Mouse (Mus musculus): ENCODE results near the gene D5Ertd579e. TPM values are rescaled to one million over a fixed set of nuclear protein-coding genes. Genes with fewer than 3 reads are reported as not detected.

Gene D5Ertd579e
- polyA plus RNA-seq, 1 experiment from 2014 or later, result 25.1 TPM

DNA sequence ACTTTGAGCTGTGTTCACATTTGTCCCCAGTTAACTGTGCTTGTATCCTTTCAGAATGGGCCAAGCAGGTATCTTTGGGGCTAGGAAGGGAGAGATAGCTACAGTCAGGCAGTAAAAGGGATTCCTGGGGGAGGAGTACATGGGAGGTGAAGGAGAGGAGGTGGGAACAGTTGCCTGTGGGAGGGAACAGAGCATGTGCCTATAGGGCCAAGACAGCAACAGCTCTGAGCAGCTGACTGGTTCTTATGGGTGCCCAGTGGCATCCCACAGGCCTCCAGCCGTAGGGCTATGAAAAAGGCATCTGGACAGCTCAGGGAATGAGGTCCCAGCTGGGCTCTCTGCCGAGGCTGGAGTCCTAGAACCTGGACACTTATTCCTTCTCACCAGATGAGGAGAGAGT lies 21.0 kb upstream of the D5Ertd579e start:
- H3K27ac ChIP-seq, result no peak overlapping the region
- H3K4me1 ChIP-seq, result peaks cover 15% of the 10 kb centered on the region

DNA sequence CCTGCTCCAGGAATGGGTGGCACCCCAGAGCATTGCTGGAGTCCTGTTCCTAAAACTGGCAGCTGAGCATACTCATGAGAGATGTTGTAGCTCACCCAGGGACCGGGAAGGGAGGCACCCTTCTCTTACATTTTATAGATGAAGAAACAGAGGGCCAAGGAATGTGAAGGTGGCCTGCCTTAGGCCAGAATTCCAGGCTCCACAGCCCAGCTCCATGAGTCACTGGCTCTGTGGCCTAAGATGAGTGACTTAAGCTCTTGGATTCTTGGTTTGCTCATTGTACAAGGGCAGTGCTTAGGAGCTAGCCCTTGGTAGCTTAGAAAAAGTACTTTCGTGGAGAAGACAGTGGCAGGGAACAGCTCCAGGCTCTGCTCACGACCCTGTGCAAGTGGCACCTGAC lies 19.0 kb upstream of the D5Ertd579e start:
- Histone ChIP-seq H3K27ac (no peak overlapping the region), H3K4me1 (peaks cover 15% of the 10 kb centered on the region), H3K27me3 (ENCODE audit: low read depth, poor library complexity, severe bottlenecking) (peaks cover 18% of the 10 kb centered on the region; the same call in 1 of the 2 replicates), H3K9me3 (replicated peaks) (no peaks in the 10 kb centered on the region), H3K4me3 (no peak overlapping the region), H3K36me3 (no peaks in the 10 kb centered on the region)
- 80% methylated on average over 3 of the region's 3 CpGs for WGBS
- DNase-seq (ENCODE audit: low spot score), result no peak

More for the DNA sequence above, 21.0 kb upstream of the D5Ertd579e start:
- H3K9me3 ChIP-seq (replicated peaks), result no peaks in the 10 kb centered on the region
- peaks cover 10% of the 10 kb centered on the region; the same call in 1 of the 2 replicates for H3K27me3 ChIP-seq (ENCODE audit: low read depth, poor library complexity, severe bottlenecking)
- no peak overlapping the region for H3K4me3 ChIP-seq
- H3K36me3 ChIP-seq, result no peaks in the 10 kb centered on the region
- no peak for DNase-seq (ENCODE audit: low spot score)
- WGBS, result 76% methylated on average over 2 of the region's 2 CpGs

DNA sequence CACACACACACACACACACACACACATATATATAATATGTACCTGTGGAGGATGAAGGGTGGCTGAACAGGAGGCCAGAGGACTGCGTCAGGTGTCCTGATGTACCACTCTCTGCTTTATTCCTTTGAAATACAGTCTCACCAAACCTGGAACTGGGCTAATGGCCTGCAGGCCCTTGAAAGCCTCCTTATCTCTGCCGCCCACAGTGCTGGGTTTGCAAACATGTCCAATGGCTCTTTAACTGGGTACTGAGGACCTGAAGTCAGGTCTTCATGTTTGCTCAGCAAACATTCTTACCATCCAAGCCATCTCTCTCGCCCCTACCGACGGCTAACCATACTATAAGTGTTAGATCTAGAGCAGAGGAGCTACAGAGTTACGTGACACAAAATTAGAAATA lies 17.9 kb upstream of the D5Ertd579e start:
- H3K4me1 ChIP-seq, result peaks cover 15% of the 10 kb centered on the region
- H3K27ac ChIP-seq, result no peak overlapping the region
- no peak for DNase-seq (ENCODE audit: low spot score)
- WGBS, result 82% methylated on average over 6 of the region's 6 CpGs
- no peaks in the 10 kb centered on the region for H3K9me3 ChIP-seq (replicated peaks)
- no peak overlapping the region for H3K4me3 ChIP-seq
- no peaks in the 10 kb centered on the region for H3K36me3 ChIP-seq
- H3K27me3 ChIP-seq (ENCODE audit: low read depth, poor library complexity, severe bottlenecking), result peaks cover 18% of the 10 kb centered on the region; the same call in 1 of the 2 replicates

DNA sequence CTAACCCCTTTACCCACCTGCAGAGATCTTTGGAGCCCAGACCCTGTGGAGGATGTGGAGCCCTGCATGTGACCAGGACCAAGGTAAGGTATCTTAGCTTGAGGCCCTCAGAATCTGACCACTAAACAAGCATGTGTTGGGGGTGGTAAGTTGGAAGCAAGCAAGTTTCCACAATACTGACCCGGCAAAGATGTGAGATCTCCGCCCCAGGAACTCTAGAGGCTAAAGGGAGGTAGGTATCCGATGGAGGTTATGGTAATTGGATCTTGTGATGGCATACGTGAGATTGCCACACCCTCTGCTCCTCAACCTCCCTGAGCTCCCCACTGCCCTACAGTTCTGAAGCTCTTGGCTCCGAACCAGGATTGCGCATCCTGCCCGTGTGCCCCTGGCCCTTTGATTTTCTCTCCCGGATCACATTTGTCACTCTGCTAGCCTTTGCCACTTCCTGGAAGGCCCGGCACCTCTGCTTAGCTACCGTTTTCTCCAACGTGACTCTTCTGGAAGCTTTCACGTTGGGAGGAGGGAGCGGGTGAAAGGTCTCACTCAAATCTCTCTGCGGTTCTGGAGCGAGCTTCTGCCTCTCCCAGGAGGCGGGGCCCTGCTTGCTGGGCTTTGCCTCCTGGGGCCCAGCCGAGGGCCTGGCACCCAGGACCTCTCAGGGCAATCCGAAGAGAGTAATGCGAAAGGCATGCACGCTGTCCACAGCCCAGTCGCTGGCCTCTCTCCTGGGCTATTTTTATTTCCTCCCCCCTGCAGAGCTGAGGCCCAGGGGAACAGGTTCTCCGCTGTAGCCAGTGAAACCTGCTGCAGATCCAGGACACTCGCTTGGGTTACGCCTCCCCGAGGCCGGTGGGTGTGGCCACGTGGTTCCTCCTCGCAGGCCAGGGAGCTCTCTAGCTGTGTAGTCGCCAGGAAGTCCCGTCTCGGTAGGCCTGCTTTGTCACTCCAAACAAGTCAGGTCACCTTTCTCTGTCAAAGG lies 17.0 kb upstream of the D5Ertd579e start:
- H3K36me3 ChIP-seq, result no peaks in the 10 kb centered on the region
- WGBS, result 5% methylated on average over 31 of the region's 31 CpGs
- H3K27me3 ChIP-seq (ENCODE audit: low read depth, poor library complexity, severe bottlenecking), result peaks cover 18% of the 10 kb centered on the region; the same call in 1 of the 2 replicates
- DNase-seq (ENCODE audit: low spot score), result peak; percentile 72
- peaks cover 15% of the 10 kb centered on the region for H3K4me1 ChIP-seq
- H3K4me3 ChIP-seq, result peak overlapping the region; percentile 51
- H3K9me3 ChIP-seq (replicated peaks), result no peaks in the 10 kb centered on the region
- peak overlapping the region; percentile 58; the same call in 1 of the 2 replicates for H3K27ac ChIP-seq

DNA sequence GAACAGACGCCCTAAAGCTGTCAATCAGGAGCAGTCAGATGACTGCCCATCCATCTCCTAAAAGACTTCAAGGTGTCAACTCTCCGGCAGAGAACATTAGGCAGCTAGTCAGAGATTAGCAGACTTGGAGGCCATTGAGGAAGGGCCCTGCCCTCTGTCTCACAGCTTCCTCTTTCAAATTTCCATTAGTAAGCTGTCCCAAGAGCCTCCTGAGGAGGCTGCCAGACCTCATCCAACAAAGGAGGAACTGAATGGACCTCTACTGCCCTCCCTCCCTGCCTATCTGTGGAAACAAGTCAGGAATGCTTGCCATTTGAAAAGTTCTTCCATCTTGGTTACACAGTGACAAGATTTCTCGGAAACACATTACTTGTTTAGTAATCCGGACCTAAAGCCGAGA lies 16.0 kb upstream of the D5Ertd579e start:
- Histone ChIP-seq H3K36me3 (no peaks in the 10 kb centered on the region), H3K4me3 (no peak overlapping the region), H3K9me3 (replicated peaks) (no peaks in the 10 kb centered on the region), H3K4me1 (peaks cover 15% of the 10 kb centered on the region), H3K27me3 (ENCODE audit: low read depth, poor library complexity, severe bottlenecking) (peaks cover 18% of the 10 kb centered on the region; the same call in 1 of the 2 replicates), H3K27ac (no peak overlapping the region)
- 54% methylated on average over 5 of the region's 5 CpGs for WGBS
- DNase-seq (ENCODE audit: low spot score), result no peak

DNA sequence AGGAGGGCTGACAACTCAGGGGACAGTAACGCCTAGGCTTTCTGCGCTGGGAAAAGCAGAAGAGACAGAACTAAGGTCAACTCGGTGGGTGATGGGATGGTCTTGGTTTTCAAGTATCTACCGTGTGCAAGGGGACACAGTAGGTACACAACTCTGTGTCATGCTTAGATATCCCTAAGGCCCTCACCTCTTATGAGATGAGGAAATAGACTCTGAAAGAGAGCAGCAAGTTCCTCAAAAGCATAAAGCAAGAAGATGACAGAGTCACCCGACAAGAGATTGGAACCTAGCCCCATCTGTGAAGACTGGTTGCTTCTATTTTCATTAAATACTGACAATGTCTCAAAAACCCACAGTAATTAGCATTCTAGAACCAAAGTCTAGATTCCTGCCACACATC lies 10.0 kb upstream of the D5Ertd579e start:
- Histone ChIP-seq H3K27ac (no peak overlapping the region), H3K4me3 (no peak overlapping the region), H3K36me3 (no peaks in the 10 kb centered on the region), H3K27me3 (ENCODE audit: low read depth, poor library complexity, severe bottlenecking) (no peaks in the 10 kb centered on the region), H3K9me3 (replicated peaks) (no peaks in the 10 kb centered on the region), H3K4me1 (no peaks in the 10 kb centered on the region)
- no peak for DNase-seq (ENCODE audit: low spot score)
- 83% methylated on average over 5 of the region's 5 CpGs for WGBS

DNA sequence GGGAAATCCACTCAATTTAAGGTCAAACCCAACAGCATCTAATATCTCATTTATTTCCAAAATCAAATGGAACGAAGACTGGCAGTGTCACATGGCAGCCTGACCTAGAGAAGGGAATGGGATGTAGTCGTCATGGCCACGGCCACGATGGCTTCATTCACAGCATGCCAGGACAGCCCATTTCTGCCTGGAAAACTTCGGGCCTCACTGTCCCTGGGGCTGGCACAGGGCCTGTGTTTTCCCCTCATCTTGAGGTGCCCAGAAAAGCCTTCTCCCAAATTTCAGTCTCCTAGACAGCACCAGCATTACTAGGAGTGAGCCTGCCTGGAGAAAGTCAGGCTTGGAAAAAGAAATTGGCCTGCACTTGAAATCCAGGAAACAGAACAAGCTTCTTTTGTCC lies 9.6 kb upstream of the D5Ertd579e start:
- H3K9me3 ChIP-seq (replicated peaks), result no peaks in the 10 kb centered on the region
- H3K4me3 ChIP-seq, result no peak overlapping the region
- H3K4me1 ChIP-seq, result no peaks in the 10 kb centered on the region
- WGBS, result 90% methylated on average over 5 of the region's 5 CpGs
- no peaks in the 10 kb centered on the region for H3K27me3 ChIP-seq (ENCODE audit: low read depth, poor library complexity, severe bottlenecking)
- H3K36me3 ChIP-seq, result no peaks in the 10 kb centered on the region
- no peak for DNase-seq (ENCODE audit: low spot score)
- no peak overlapping the region for H3K27ac ChIP-seq

DNA sequence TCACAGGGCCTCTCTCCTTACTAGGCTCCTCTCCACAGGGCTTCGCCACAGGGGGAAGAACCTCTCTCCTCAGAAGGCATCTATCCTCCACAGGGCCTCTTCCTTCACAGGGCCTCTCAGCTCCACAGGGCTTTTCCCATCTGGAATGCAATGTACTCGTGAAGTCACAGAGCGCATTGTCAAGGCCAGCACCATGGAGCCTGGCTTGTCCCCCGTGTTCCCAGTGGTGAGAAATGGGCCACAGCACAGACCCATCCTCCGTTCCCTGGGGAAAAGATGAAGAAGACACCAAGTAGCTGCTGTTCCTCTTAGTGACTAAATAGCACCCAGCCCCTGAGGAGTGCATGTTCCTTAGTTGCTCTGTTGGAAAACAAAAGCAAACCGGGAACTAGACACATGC lies 8.9 kb upstream of the D5Ertd579e start:
- no peak overlapping the region for H3K4me3 ChIP-seq
- no peaks in the 10 kb centered on the region for H3K9me3 ChIP-seq (replicated peaks)
- no peaks in the 10 kb centered on the region for H3K4me1 ChIP-seq
- no peak for DNase-seq (ENCODE audit: low spot score)
- no peak overlapping the region for H3K27ac ChIP-seq
- 84% methylated on average over 6 of the region's 6 CpGs for WGBS
- no peaks in the 10 kb centered on the region for H3K36me3 ChIP-seq
- H3K27me3 ChIP-seq (ENCODE audit: low read depth, poor library complexity, severe bottlenecking), result no peaks in the 10 kb centered on the region; the same call in 1 of the 2 replicates

DNA sequence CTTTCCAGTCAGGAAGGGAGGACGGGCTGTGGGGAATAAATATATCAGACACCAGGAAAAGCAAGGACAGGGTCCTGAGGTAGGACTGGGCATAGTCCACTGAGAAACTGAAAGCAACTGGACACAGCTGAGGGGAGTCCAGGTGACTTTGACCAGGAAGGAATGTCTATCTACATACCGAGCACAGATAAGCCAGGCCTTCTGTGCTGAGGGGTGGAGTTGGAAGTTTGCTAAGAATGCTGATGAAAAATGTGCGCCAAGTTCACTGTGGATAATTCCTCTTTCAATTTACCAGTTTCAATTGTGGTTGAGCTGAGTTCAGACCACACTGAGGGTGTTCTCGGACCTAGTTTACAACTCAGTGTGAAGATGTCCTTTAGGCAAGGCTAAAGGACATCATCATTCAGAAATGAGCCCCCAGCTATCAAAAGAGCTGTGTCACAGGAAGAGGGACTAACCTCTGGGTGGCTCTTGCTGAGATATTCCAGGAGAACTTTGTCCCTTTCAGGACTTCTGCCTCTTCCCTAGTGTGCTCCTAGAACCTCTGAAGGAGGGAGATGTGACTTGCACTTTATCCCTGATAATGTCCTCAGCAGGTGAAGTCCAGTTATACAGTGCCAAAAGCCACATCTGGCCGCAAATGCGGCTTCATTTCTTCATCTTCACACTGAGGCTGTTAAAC lies 5.3 kb upstream of the D5Ertd579e start:
- DNase-seq (ENCODE audit: low spot score), result no peak
- Histone ChIP-seq H3K4me1 (peaks cover 6% of the 10 kb centered on the region), H3K4me3 (no peak overlapping the region), H3K27me3 (ENCODE audit: low read depth, poor library complexity, severe bottlenecking) (no peaks in the 10 kb centered on the region; the same call in 1 of the 2 replicates), H3K9me3 (replicated peaks) (no peaks in the 10 kb centered on the region), H3K36me3 (no peaks in the 10 kb centered on the region), H3K27ac (no peak overlapping the region)
- whole genome bisulfite sequencing, result 80% methylated on average over 6 of the region's 6 CpGs

DNA sequence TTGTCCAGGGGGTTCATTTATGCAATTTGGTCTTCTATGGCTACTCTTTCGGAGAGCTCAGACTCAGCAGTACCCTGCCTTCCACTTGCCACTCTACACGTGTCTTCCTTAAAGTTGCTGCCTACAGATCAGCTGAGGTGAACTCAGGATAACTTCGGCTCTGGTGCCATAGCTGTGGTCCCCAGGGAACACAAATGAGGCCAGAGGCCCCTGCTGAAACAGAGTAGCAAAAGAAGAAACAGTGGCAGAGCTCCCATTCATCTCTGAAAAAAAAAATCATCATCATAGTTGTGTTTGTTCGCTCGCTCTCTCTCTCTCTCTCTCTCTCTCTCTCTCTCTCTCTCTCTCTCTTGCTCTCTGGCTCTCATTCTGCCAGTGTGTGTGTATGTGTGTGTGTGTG lies 2.9 kb upstream of the D5Ertd579e start:
- Histone ChIP-seq H3K27me3 (ENCODE audit: low read depth, poor library complexity, severe bottlenecking) (no peaks in the 10 kb centered on the region; the same call in 1 of the 2 replicates), H3K4me3 (no peak overlapping the region), H3K4me1 (peaks cover 19% of the 10 kb centered on the region), H3K9me3 (replicated peaks) (no peaks in the 10 kb centered on the region), H3K27ac (no peak overlapping the region), H3K36me3 (no peaks in the 10 kb centered on the region)
- 86% methylated on average over 5 of the region's 5 CpGs for WGBS
- DNase-seq (ENCODE audit: low spot score), result no peak

DNA sequence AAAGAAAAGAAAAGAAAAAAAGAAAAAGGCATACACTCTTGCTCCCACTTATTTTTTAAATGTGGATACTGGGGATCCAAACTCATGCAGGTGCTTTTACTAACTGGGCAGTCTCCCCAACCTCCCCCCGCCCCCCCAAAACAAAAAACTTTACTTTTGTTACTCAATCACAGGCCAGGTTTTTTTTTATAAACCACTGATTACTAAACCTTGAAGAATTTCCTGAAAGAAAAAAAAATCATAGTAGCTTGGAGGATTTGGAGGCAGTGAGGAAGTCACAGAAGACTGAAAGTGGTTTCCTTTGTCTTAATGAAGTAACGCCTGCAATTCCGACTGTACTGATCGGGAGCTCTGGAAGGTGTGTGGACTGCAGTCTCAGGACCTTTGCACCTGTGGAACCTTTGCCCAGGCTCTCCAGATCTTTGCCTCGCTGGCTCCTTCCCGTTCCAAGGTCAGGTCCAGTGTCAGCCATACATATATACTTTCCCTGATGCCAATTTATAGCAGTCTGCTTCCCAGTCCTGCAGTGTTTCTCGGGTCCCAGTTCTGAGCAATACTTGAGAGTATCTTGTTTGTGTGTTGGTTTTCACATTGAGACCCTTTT lies 2.3 kb upstream of the D5Ertd579e start:
- WGBS, result 80% methylated on average over 7 of the region's 7 CpGs
- H3K4me1 ChIP-seq, result peaks cover 24% of the 10 kb centered on the region
- no peak for DNase-seq (ENCODE audit: low spot score)
- 0 out of 2 replicates have a peak, but pooled peaks cover 2% of the 10 kb centered on the region for H3K36me3 ChIP-seq
- H3K9me3 ChIP-seq (replicated peaks), result no peaks in the 10 kb centered on the region
- H3K27me3 ChIP-seq (ENCODE audit: low read depth, poor library complexity, severe bottlenecking), result no peaks in the 10 kb centered on the region; the same call in 1 of the 2 replicates
- no peak overlapping the region for H3K27ac ChIP-seq
- no peak overlapping the region for H3K4me3 ChIP-seq

DNA sequence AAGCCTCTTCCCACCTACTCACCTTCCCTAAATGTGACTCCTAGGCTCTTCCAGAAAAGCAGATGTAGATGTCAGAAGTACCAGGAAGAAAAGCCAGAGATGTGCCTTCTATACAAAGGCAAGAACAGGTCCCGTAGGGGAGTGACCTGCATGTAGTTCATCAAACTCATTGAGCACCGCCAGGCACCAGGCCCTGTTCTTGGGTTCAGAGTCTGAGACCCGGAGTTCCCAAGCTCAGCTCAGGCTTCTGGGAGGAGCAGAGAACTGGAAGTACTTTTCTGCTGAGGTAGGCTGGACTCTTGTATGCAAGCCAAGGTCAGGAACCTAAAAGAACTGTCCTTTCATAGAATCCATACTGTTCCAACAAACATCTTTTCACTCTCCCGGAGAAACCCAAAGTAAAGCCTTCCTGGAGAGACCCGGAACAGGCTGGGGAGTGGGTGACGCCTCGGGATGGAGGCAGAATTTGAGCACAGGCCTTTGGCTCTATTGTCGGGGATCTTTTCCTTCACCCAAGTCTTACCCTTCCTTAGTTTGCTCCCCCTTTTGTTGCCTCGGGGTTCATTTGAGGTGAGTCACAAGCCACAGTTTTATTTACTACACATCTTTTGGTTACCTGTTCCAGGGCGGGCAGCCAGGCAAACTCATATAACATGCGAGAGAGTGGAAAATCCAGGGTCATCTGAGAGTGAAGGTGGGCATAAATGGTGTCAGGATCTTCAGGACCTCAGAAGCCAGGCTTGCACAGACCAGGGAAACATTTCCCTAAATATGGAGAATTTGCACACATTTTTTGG lies 878 bp upstream of the D5Ertd579e start:
- Histone ChIP-seq H3K36me3 (peaks cover 10% of the 10 kb centered on the region), H3K4me3 (peak overlapping the region; percentile 86), H3K4me1 (peaks cover 24% of the 10 kb centered on the region), H3K27ac (no peak overlapping the region), H3K9me3 (replicated peaks) (no peaks in the 10 kb centered on the region), H3K27me3 (ENCODE audit: low read depth, poor library complexity, severe bottlenecking) (no peaks in the 10 kb centered on the region; the same call in 1 of the 2 replicates)
- peak; percentile 35 for DNase-seq (ENCODE audit: low spot score)
- 78% methylated on average over 11 of the region's 11 CpGs for WGBS
